Mouse (Mus musculus) lung, adult 2 months (tissue): Measurements from ENCODE around the gene Fbxw8.

Experiments used
- CTCF ChIP-seq: fragments of 200-500 bp; IDR thresholded peaks from 2 replicates; pipeline ENCODE4 v1.5.1; 2011; ENCODE audit warnings: mild to moderate bottlenecking, low read length, control low read depth; ENCODE audit not compliant: insufficient read depth
- POLR2A ChIP-seq: fragments of 200-500 bp; IDR thresholded peaks from 2 replicates; pipeline ENCODE4 v1.6.1; 2011; ENCODE audit warnings: low read depth, mild to moderate bottlenecking, control low read depth, low read length, borderline replicate concordance; ENCODE audit errors: extremely low read depth

- TF ChIP-seq CTCF (no peak), POLR2A (no peak)
Measured at GRCm38 (mm10) chr5:118118922-118119321, 36.3 kb downstream of the Fbxw8 start.
